Mouse (Mus musculus) heart, postnatal 10 days (tissue): Measurements from ENCODE around the gene Smap2. TPM values are rescaled to one million over a fixed set of nuclear protein-coding genes. Genes with fewer than 3 reads are reported as not detected.

Experiments
- DNase-seq, 2 experiments: peaks; one replicate each; pipeline ENCODE4 v3.0.0; 2021
- intact Hi-C: fragments of 180-260 bp; cut with DNase I; formaldehyde crosslinking; loops from one replicate; pipeline ENCODE4 v1.15.1; 2025
- total RNA-seq, 2 experiments: library from RNA; stranded (reverse); gene quantifications; 2 replicates each; pipeline ENCODE4 v1.2.3; 2021

The Smap2 gene
- total RNA-seq, 2 experiments from 2014 or later, result 29.9 to 32.8 TPM

GRCm38 (mm10) chr4:121023941-121024340 is 6.9 kb upstream of the Smap2 start:
- intact Hi-C loops, result loop anchor here (5.0 kb wide), 1 partner anchor 193 kb away; the partner anchor contains the start of gene Rlf
- peak; percentile 51 to 54 for DNase-seq

GRCm38 (mm10) chr4:121023464-121023863 is 6.4 kb upstream of the Smap2 start:
- DNase-seq, result no peak
- intact Hi-C loops, result loop anchor here (5.0 kb wide), 1 partner anchor 194 kb away; the partner anchor contains the start of gene Rlf

- intact Hi-C loops, result loop anchor here (5.0 kb wide), 1 partner anchor 195 kb away; the partner anchor contains the start of gene Rlf
These were observed 4.9 kb upstream of the Smap2 start for GRCm38 (mm10) chr4:121021911-121022310.

GRCm38 (mm10) chr4:121020040-121020790 is 3.2 kb upstream of the Smap2 start:
- DNase-seq, result no peak
- intact Hi-C loops, result loop anchor here (5.0 kb wide), 1 partner anchor 197 kb away; the partner anchor contains the start of gene Rlf

More at GRCm38 (mm10) chr4:121021911-121022310, 4.9 kb upstream of the Smap2 start:
- DNase-seq, result no peak

GRCm38 (mm10) chr4:121018250-121018649 is 1.2 kb upstream of the Smap2 start:
- intact Hi-C loops, result no loop called here

GRCm38 (mm10) chr4:121016021-121016898 is 787 bp downstream of the Smap2 start:
- DNase-seq, result no peak

More at GRCm38 (mm10) chr4:121018250-121018649, 1.2 kb upstream of the Smap2 start:
- no peak for DNase-seq

GRCm38 (mm10) chr4:121015268-121015659 is 1.8 kb downstream of the Smap2 start:
- intact Hi-C loops, result no loop called here

More at GRCm38 (mm10) chr4:121016021-121016898, 787 bp downstream of the Smap2 start:
- intact Hi-C loops, result loop anchor here (1.0 kb wide), 1 partner anchor 29 kb away; no protein-coding TSS in a partner anchor

GRCm38 (mm10) chr4:121014594-121015267 is 2.3 kb downstream of the Smap2 start:
- DNase-seq, result no peak
- intact Hi-C loops, result no loop called here

More at GRCm38 (mm10) chr4:121015268-121015659, 1.8 kb downstream of the Smap2 start:
- DNase-seq, result no peak

- intact Hi-C loops, result no loop called here
- no peak for DNase-seq
These were observed 6.1 kb downstream of the Smap2 start for GRCm38 (mm10) chr4:121010770-121011549.

- no peak for DNase-seq
- intact Hi-C loops, result no loop called here
These were observed 7.9 kb downstream of the Smap2 start for GRCm38 (mm10) chr4:121009151-121009550.

- DNase-seq, result no peak
- intact Hi-C loops, result no loop called here
These were observed 8.8 kb downstream of the Smap2 start for GRCm38 (mm10) chr4:121008071-121008745.

- DNase-seq, result no peak
- intact Hi-C loops, result no loop called here
These were observed 10.0 kb downstream of the Smap2 start for GRCm38 (mm10) chr4:121007006-121007405.

GRCm38 (mm10) chr4:121004679-121005078 is 12.4 kb downstream of the Smap2 start:
- intact Hi-C loops, result loop anchor here (2.0 kb wide), 1 partner anchor 14 kb away; no protein-coding TSS in a partner anchor
- DNase-seq, result peak in 1 of 2 experiments; percentile 21

GRCm38 (mm10) chr4:121003611-121004091 is 13.4 kb downstream of the Smap2 start:
- intact Hi-C loops, result loop anchor here (2.0 kb wide), 1 partner anchor 13 kb away; no protein-coding TSS in a partner anchor
- no peak for DNase-seq

GRCm38 (mm10) chr4:121002400-121003171 is 14.5 kb downstream of the Smap2 start:
- peak; percentile 18 to 21 for DNase-seq
- intact Hi-C loops, result no loop called here

- intact Hi-C loops, result no loop called here
- no peak for DNase-seq
These were observed 15.4 kb downstream of the Smap2 start for GRCm38 (mm10) chr4:121001659-121002058.

GRCm38 (mm10) chr4:121001042-121001441 is 16.0 kb downstream of the Smap2 start:
- intact Hi-C loops, result no loop called here
- no peak for DNase-seq

- intact Hi-C loops, result no loop called here
These were observed 21.1 kb downstream of the Smap2 start for GRCm38 (mm10) chr4:120995911-120996310.

More at GRCm38 (mm10) chr4:120995911-120996310, 21.1 kb downstream of the Smap2 start:
- DNase-seq, result no peak
